Mouse (Mus musculus): ENCODE data around the gene Cxcl14.

Cxcl14 gene

DNA sequence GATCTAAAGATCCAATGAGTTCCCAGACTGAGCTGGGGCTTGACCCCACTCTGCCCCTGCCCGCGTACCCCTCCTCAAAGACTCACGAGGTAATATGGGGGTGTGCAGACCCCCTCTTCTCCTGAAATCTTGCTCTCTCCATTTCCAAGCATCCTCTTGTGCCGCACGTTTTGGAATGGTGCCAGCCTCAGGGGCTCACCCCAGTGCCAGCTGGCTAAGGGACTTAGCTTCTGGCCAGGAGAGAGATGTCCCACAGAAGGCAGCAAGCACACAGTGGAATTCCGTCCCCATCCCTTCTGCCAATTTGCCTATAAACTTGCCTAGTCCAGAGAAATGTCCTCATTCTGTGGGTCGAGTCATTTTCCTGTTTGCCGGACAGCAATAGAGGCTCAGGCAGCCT, 43.6 kb downstream of the Cxcl14 start:
- DNase-seq (ENCODE audit: extremely low read depth, insufficient read length, low spot score), result no peak

DNA sequence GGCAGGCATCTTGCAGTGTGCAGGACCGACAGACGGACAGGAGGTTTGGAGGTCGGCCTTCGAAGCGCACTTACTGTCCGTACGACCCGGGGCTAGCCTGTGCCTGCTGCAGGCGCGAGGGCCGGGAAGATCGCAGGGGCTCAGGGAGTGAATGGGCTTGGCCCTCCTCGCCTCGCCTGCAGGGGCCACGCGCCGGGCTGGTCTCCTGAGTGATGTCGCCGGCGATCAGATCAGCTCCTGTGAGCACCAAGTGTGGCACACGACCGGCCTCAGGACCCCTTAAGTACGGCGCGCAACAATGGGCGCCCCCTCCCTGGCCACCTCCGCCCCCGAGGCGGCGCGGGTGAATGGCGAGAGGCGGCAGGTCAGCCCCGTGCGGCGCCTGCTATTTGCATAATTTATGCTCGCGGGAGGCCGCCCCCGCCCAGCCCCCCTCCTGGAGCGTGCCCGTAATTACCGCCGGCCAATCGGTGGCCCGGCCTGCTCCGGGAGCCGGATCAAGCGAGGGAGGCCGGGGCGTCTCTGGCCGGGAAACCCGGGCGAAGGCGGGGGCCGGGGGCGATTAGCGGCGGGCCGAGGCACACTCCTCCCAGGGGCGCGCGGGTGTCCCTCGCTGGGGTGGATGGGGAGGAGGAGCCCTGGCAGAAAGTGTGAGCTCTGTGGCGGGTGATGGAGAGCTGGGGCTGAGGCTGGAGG, 44.3 kb downstream of the Cxcl14 start, which contains the start of gene Neurog1:
Gene Neurog1, minus strand, starts transcription at position 240 of the 696 bp plus-strand sequence.
- no peak for DNase-seq (ENCODE audit: extremely low read depth, insufficient read length, low spot score)

DNA sequence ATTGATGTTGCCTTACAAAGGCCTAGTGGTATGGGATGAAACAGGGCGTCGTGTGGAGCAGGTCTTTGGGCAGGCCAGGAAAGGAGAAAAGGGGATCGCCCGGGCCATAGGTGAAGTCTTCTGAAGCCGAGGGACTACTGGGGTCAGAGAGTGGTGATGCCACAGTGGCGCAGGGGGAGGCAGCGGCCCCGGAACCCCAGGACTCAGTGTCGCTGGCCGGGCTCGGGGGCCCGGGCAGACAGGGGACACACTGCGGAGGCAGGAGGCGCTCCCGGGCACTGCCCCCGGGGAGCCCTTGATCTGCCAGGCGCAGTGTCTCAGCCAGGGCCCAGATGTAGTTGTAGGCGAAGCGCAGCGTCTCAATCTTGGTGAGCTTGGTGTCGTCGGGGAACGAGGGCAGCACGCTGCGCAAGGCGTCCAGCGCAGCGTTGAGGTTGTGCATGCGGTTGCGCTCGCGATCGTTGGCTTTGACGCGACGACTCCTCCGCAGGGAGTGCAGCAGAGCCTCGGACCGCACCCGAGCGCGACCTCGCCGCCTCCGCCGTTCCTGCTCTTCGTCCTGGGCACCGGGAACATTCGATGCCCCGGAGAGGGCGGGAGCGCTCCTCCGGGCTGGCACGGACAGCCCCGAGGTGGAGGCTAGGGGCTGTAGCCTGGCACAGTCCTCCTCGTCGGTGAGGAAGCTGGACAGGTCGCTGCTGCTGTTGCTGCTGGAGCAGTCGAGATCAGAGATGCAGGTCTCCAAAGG, 45.0 kb downstream of the Cxcl14 start:
- peak; percentile 7 for DNase-seq (ENCODE audit: extremely low read depth, insufficient read length, low spot score)

DNA sequence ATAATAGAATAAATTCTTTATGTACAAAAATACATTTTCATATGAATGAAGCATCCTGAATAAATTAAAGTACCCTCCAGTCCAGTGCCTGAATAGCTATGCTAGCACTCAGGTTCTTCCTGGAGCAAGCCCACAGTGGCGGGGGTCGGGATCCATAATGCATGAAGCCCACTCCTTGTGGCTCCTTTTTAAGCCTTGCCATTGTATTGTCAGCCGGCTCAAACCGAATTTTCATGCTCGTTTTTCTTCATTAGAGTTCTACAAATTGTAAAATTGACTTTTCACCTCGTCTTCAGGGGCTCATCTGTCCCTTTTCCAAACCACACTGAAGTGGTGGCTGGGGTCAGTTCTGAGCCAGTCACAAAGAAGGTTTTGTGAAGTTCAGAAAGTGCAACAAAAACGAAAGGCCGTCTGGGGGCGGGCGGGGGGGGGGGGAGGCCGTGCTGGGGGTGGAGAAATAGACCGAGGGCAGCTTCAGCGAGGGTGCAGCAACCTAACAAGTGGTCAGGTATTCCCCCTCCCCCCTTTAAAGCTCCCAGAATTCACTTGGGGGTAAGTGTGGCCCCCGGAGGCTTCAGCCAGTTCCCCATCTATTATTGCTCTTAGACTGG, 45.7 kb downstream of the Cxcl14 start:
- no peak for DNase-seq (ENCODE audit: extremely low read depth, insufficient read length, low spot score)

DNA sequence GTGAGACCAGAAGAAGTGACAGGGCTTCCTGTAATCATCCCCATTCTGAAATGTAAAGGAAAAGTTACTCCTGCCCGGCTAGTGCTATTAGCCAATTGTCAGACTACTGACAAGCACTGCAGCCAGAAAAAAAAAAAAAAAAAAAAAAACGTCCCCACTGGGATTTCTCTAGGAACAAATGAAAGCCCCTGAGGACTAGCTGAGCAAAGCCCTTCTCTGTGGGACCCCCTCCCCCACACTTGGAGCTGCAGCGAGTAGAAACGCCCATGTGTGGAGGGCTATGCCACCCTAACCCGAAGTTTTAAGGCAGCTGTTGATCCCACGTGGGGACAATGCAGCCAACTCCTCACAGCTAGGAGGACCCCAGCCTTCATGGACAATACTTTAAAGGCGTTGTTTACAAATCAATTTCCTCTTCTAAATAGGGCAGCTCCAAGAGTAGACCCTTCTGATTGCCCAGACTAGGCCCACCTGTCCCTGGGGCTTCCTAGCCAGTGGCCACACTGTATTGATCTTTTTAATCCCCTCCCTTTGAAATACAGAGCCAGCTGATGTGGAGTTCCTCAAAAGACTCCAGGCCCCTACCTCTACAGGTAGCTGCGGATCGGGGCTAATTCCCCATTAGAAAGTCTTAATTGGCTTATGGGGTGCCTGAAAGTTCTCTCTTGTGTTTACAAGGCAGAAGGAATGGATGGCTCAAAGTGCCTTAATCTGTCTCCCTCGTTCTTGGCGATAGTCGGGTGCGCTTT, 46.6 kb downstream of the Cxcl14 start:
- no peak for DNase-seq (ENCODE audit: extremely low read depth, insufficient read length, low spot score)

DNA sequence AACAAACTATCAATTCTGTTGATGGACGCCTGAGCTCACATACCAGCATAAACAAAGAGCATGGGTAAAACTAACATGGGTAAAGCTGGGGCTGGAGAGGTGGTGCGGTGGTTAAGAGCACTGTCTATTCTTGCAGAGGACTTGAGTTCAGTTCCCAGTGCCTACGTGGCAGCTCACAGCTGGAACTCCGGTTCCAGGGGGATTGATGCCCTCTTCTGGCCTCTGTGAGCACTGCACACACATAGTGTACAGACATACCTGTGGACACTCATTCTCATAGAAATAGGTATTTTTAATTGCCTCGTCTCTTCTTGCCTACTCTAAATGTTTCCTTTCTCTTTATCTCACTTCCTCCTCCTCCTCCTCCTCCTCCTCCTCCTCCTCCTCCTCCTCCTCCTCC, 53.2 kb downstream of the Cxcl14 start:
- DNase-seq (ENCODE audit: extremely low read depth, insufficient read length, low spot score), result no peak

DNA sequence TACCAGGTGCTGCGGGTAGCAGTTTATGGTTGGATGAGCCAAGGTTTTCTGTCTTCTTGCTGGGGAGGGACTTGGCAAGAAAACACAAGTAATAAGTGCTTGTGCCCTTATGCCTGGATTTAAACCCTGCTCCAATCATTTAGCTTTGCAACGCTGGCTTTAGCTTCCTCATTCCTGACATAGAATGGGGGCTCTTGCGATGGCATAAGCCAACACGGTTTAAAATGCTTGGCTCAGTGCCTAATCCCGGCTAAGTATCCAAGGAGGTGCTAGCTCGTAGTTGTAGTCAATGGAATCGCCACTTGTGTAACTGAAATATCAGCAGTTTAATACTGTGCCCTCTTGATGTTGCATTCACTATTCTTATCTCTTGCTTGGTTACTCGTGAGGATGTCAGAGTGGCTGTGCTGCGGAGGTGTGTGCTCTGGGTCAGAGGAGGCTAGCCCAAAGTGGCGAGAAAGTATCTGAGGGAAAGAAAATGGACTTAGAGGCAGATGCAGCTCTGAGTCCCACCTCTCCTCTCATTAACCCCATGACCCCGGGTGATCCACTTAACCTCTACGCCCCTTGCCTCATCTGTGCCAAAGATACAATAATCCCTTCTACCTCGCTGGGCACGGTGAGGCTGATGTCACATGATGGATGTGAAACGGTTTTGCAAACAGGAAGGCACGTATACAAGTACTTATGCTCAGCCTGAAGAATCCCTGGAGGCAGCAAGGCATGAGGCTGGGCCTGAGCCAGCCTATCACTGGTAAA, 56.2 kb downstream of the Cxcl14 start:
- DNase-seq (ENCODE audit: extremely low read depth, insufficient read length, low spot score), result no peak

Measured in 3134 (cell line).